Mouse (Mus musculus): ENCODE data around the gene Padi1.

Gene Padi1

DNA sequence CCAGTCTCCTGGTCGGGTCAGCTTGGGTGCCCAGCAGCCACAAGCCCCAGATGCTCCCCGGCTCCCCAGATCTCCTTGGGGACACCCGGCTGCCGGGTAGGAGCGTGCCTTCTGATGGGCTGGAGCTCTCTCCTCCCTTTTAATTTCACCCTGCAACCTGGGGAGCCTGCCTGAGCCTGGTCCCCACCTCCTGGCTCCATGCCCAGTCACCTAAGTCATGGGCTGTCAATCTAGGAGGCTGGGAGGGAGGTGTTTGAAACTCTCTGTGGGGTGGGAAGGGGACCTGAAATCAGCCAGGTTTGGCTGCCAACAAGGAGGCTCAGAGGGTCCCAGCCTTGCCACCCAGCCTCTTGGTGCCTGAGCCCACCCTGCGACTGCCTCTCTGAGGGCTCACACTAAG is at the start of gene Padi1:
Gene Padi1, minus strand, starts transcription at position 113 of the 400 bp plus-strand sequence.
- no peak for DNase-seq (ENCODE audit: low spot score)

DNA sequence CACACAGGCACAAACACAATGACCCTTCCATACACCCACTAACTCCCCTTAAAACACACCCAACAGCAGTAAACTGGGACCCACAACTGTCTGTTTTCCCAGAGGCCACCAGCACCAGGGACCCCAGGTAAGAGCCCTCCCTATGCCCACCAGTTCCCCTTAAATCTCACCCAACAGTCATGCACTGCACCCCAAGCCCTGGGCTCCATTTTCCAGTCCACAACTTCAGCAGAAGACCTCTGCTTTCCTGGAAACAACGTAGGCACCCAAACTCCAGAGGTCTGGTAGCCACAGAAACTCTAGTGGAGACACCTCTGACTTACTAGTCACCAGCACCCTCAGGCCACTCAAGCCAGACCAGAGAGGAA is 46.6 kb upstream of the Padi1 start:
- DNase-seq (ENCODE audit: low spot score) = no peak

- DNase-seq (ENCODE audit: low spot score) = no peak
These were observed 46.1 kb upstream of the Padi1 start for GRCm38 (mm10) chr4:140891525-140892162.

- DNase-seq (ENCODE audit: low spot score) = no peak
These were observed 38.3 kb upstream of the Padi1 start for GRCm38 (mm10) chr4:140883852-140884251.

DNA sequence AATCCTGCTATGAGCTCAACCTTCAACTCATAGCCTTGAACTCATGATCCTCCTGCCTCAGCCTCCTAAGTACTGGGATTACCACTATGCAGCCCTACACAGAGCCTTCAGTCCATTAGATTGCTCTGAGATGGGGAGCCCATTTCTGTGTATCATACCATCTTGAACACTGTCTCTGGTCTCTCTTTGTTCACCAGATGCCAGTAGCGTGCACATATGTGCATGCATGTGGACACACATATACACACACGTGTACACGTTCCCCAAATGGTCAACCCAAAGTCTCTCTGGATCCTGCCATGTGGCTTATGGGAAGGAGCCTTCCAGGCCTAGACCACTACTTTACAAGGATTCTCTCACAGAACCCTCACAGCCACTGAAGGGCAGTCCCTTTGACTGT is 37.4 kb upstream of the Padi1 start:
- no peak for DNase-seq (ENCODE audit: low spot score)

GRCm38 (mm10) chr4:140882365-140882764 is 36.8 kb upstream of the Padi1 start:
- DNase-seq (ENCODE audit: low spot score) = no peak

DNA sequence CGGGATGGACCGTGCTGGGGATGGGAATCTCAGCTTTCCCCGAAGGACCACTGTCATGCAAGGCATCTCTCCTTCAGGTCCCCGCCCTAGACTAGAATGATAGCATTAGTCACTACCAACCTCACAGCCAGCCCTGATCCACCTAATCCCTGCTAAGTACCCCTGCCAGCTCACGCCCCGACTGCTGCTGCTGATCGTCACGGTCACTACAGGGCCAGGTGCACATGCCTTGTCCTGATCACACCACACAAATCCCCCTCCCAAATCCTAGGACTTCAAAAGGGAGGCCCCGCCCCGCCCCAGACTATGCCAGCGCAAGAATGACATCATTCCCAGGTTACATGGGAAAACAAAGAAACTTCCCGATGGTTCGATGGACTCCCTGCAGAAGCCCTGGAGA is 36.2 kb upstream of the Padi1 start:
- no peak for DNase-seq (ENCODE audit: low spot score)

DNA sequence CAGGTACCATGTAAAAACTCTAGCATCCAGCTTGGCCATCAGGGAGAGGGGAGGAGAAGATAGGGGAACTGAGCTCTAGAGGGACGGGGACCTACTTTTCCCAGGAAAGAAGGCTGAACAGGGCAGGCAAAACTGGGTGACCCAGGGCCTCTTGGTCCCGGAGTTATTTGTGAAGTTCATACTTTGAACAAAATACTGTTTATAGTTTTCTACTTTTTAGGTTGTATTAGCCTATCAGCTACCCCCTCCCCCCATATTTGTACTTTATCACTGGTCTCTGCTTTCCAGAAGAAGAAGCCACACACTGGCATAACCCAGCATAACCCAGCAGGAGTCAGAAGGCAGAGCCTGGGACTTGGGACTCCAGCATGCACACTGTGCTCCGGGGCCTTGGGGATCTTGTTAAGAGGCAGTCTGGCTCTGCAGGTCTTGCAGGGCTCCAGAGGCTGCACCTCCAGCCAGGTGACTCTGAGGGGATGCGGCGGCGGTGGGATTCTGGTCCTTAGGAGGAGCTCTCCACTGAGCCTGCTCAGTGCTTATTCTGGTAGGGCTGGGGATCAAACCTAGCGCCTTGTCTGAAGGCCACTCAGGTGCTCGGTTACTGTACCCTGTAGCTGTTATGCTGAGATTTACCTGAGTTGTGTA is 35.6 kb upstream of the Padi1 start:
- no peak for DNase-seq (ENCODE audit: low spot score)

- DNase-seq (ENCODE audit: low spot score) = no peak
These were observed 34.6 kb upstream of the Padi1 start for GRCm38 (mm10) chr4:140880207-140880606.

- peak; percentile 7 for DNase-seq (ENCODE audit: low spot score)
These were observed 34.2 kb upstream of the Padi1 start for GRCm38 (mm10) chr4:140879739-140880138.

DNA sequence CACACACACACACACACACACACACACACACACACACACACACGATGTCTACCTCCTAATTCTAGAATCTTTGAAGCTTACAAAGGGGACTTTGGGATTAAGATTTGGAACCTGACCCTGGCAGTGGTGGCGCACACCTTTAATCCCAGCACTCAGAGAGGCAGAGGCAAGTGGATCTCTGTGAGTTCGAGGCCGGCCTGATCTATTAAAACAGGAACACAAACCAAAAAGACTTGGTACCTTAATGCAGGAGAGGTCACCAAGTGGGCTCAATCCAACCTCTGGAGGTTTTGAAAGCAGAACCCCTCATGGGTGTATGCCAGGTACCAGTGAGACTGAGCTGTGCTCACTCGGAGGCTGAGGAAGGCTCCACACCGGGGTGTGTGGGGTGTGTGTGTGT is 33.5 kb upstream of the Padi1 start:
- DNase-seq (ENCODE audit: low spot score) = no peak

- DNase-seq (ENCODE audit: low spot score) = no peak
These were observed 33.1 kb upstream of the Padi1 start for GRCm38 (mm10) chr4:140878655-140879054.

GRCm38 (mm10) chr4:140877441-140877840 is 31.9 kb upstream of the Padi1 start:
- no peak for DNase-seq (ENCODE audit: low spot score)

DNA sequence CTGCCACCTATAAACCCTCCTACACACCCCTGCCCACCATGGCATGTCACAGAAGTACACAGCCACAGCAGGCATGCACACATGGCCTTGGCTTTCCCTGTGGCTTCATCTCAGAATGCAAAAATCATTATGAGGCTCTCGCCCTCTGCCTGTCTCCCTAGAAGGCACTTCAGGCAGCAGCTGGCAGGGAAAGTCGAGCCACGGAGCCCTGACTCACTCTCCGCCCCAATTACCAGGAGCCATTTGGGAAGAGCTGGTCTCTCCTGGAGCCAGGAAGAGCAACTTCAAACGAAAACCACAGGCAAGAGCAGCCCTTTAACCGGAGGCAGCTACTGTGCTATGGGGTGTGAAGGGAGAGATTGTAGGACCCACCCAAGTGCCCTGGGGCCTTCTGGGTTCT is 31.1 kb upstream of the Padi1 start:
- no peak for DNase-seq (ENCODE audit: low spot score)

GRCm38 (mm10) chr4:140876161-140876560 is 30.6 kb upstream of the Padi1 start:
- no peak for DNase-seq (ENCODE audit: low spot score)

- no peak for DNase-seq (ENCODE audit: low spot score)
These were observed 27.4 kb upstream of the Padi1 start for GRCm38 (mm10) chr4:140873011-140873410.

DNA sequence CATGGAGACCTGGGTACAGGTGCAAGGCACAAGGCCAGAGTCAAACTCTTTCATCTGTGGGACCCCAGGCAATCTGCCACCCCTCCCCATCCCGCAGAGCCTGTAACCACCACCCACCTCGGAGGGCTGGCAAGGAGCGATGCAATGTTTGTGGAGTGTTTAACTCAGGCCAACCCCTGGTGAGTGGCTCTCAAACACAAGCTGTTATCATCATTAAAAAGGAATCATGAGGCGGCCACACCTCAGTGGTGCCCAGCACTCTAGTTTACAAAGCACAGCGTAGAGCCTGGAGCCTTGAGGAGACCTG is 27.1 kb upstream of the Padi1 start:
- DNase-seq (ENCODE audit: low spot score) = no peak

GRCm38 (mm10) chr4:140871851-140872685 is 26.5 kb upstream of the Padi1 start:
- no peak for DNase-seq (ENCODE audit: low spot score)

GRCm38 (mm10) chr4:140871376-140871775 is 25.8 kb upstream of the Padi1 start:
- DNase-seq (ENCODE audit: low spot score) = no peak

DNA sequence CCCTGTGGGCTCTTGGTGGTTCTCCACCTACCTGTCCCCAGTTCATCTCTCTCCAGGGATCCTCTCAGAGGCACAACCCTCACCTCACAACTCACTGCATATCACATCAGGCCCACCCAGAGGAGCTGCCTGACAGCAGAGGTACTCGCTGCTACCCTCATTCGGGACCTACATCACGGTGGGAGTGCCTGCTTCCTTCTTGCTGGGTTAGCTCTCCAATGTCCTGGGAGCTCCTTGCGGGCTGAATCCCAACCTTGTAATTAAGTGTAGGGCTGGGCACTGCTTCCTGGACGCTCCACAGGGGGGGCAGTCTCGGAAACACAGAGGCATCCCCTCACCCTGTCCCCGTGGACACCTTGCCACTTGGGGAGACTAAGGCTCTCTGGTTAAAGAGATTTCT is 25.3 kb upstream of the Padi1 start:
- no peak for DNase-seq (ENCODE audit: low spot score)

- no peak for DNase-seq (ENCODE audit: low spot score)
These were observed 24.4 kb upstream of the Padi1 start for GRCm38 (mm10) chr4:140869945-140870344.

- DNase-seq (ENCODE audit: low spot score) = no peak
These were observed 23.1 kb upstream of the Padi1 start for GRCm38 (mm10) chr4:140868484-140869190.

Measured in adipocyte (in vitro differentiated cells).